Mouse (Mus musculus) heart, embryonic 15.5 days (tissue): ENCODE measurements around the gene Git2. TPM values are rescaled to one million over a fixed set of nuclear protein-coding genes. Genes with fewer than 3 reads are reported as not detected.

Source experiments
- ATAC-seq: fragments of 200-750 bp; cut with Nextera tagmentation; replicated peaks from 2 replicates; pipeline ENCODE4 v1.8.0; 2017; ENCODE audit warnings: low read depth, moderate TSS enrichment; ENCODE audit not compliant: insufficient number of reproducible peaks, insufficient read depth, low FRiP score
- H3K27ac ChIP-seq: fragments of 300-500 bp; sonication (generic); 2 replicates; pipeline ENCODE4 v1.5.1; 2015; ENCODE audit warnings: mild to moderate bottlenecking, inconsistent platforms
- H3K27me3 ChIP-seq: fragments of 300-500 bp; sonication (generic); 2 replicates; pipeline ENCODE4 v1.6.1; 2015; ENCODE audit warnings: inconsistent platforms
- H3K36me3 ChIP-seq: fragments of 300-500 bp; sonication (generic); 2 replicates; pipeline ENCODE4 v1.6.1; 2015; ENCODE audit warnings: mild to moderate bottlenecking, inconsistent platforms
- H3K4me1 ChIP-seq: fragments of 300-500 bp; sonication (generic); replicated peaks from 2 replicates; pipeline ENCODE4 v1.6.1; 2015; ENCODE audit warnings: inconsistent platforms
- H3K4me2 ChIP-seq: fragments of 300-500 bp; sonication (generic); 2 replicates; pipeline ENCODE4 v1.6.1; 2015; ENCODE audit warnings: inconsistent platforms, mild to moderate bottlenecking, moderate library complexity
- H3K4me3 ChIP-seq: fragments of 300-500 bp; sonication (generic); 2 replicates; pipeline ENCODE4 v1.5.1; 2015; ENCODE audit warnings: mild to moderate bottlenecking, inconsistent platforms
- H3K9ac ChIP-seq: fragments of 300-500 bp; sonication (generic); 2 replicates; pipeline ENCODE4 v1.6.1; 2015; ENCODE audit warnings: mild to moderate bottlenecking, inconsistent platforms
- H3K9me3 ChIP-seq: fragments of 300-500 bp; sonication (generic); replicated peaks from 2 replicates; pipeline ENCODE4 v1.6.1; 2016; ENCODE audit warnings: inconsistent platforms
- WGBS: fragments of 180-500 bp; shearing (Covaris S2); methylation state at CpG from one replicate; pipeline ENCODE4 v1.1.7; 2015; ENCODE audit warnings: mixed read lengths; 5-methylcytosine and 5-hydroxymethylcytosine counted together
- polyA plus RNA-seq: library from polyadenylated mRNA; unstranded; fragments of >200 nt; fragmentation: Nextera tagmentation; extraction: Ambion mirVana; gene quantifications from 2 replicates; pipeline ENCODE4 v1.2.1, GENCODE M21; 2015

Git2 gene
- polyA plus RNA-seq, 1 experiment from 2014 or later = 31.0 TPM

DNA sequence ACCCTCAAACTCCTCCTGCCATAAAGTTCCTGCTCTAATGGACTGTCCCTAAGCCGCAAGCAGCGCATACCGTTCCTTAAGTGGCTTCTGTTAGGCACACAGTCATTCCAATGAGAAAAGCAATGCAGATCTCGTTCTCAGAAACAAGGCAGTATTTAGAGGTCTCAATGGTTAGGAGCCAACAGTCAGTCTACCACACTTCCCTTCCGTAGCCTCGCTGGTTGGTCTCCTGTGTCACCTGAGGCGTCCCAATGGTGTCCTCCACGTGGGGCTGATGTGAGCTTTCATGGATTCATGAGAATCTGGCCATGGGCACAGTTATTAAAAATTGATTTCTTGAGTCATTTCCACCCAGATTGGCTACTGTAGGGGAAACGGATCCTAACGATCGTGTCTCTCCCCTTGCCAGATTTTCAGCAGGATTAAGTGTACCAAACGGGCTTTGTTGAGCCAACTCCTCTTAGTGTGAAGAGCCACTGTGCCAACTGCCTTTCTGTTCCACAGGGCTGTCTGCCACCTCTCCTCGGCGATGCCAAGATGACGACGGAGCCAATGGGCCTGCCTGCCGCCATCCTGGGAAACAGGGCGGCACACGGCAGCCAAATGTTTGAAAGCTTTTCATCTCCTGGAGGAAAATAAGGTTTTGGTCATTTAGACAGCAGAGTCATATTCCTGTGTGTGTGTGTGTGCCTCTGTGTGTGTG lies 77.1 kb downstream of the Git2 start:
- Histone ChIP-seq H3K4me3 (no peak overlapping the region), H3K9ac (no peak overlapping the region), H3K4me1 (no peaks in the 10 kb centered on the region), H3K36me3 (no peaks in the 10 kb centered on the region), H3K27ac (no peak overlapping the region), H3K4me2 (no peak overlapping the region), H3K9me3 (no peaks in the 10 kb centered on the region), H3K27me3 (peaks cover 16% of the 10 kb centered on the region)
- ATAC-seq = no peak
- WGBS = 82% methylated on average over 19 of the region's 19 CpGs

GRCm38 (mm10) chr5:114696939-114697338 lies 78.4 kb downstream of the Git2 start:
- Histone ChIP-seq H3K4me3 (no peak overlapping the region), H3K9ac (no peak overlapping the region), H3K9me3 (no peaks in the 10 kb centered on the region), H3K36me3 (no peaks in the 10 kb centered on the region), H3K4me2 (no peak overlapping the region), H3K4me1 (no peaks in the 10 kb centered on the region), H3K27ac (no peak overlapping the region), H3K27me3 (peaks cover 16% of the 10 kb centered on the region)
- WGBS = 74% methylated on average over 17 of the region's 17 CpGs
- no peak for ATAC-seq

DNA sequence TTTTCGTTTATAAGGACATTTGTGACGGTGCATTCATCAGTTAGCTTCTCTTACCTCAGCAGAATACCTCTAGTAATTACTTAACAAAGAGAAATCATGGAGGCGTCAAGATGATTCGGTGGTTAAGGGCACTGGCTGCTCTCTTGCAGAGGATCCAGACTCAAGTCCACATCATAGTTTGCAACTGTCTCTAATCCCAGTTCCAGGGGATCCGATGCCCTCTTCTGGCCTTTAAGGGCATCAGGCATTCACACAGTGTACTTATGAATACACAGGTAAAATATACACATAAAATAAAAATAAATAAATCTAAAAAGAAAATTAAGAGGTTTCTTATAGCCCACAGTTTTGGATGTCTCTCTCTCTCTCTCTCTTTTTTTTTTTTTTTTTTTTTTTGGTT lies 79.5 kb downstream of the Git2 start:
- Histone ChIP-seq H3K4me3 (no peak overlapping the region), H3K4me1 (peaks cover 4% of the 10 kb centered on the region), H3K4me2 (no peak overlapping the region), H3K27ac (no peak overlapping the region), H3K9ac (no peak overlapping the region), H3K27me3 (peaks cover 16% of the 10 kb centered on the region), H3K36me3 (no peaks in the 10 kb centered on the region), H3K9me3 (no peaks in the 10 kb centered on the region)
- WGBS = 70% methylated on average over 5 of the region's 5 CpGs
- no peak for ATAC-seq

GRCm38 (mm10) chr5:114690633-114691567 lies 84.4 kb downstream of the Git2 start, which contains the start of gene Gltp:
Gene Gltp (minus strand): TSS chr5:114690984.
- H3K4me1 ChIP-seq = peaks cover 21% of the 10 kb centered on the region
- peak within 1 kb of the TSS; percentile 95 for H3K4me2 ChIP-seq
- 4% methylated on average over 71 of the region's 75 CpGs for WGBS
- H3K9me3 ChIP-seq = no peaks in the 10 kb centered on the region
- H3K27me3 ChIP-seq = peaks cover 16% of the 10 kb centered on the region
- no peaks in the 10 kb centered on the region for H3K36me3 ChIP-seq
- H3K27ac ChIP-seq = peak within 1 kb of the TSS; percentile 51; the same call in 1 of the 2 replicates
- peak; percentile 95 for ATAC-seq
- peak within 1 kb of the TSS; percentile 83 for H3K4me3 ChIP-seq
- H3K9ac ChIP-seq = peak within 1 kb of the TSS; percentile 83

DNA sequence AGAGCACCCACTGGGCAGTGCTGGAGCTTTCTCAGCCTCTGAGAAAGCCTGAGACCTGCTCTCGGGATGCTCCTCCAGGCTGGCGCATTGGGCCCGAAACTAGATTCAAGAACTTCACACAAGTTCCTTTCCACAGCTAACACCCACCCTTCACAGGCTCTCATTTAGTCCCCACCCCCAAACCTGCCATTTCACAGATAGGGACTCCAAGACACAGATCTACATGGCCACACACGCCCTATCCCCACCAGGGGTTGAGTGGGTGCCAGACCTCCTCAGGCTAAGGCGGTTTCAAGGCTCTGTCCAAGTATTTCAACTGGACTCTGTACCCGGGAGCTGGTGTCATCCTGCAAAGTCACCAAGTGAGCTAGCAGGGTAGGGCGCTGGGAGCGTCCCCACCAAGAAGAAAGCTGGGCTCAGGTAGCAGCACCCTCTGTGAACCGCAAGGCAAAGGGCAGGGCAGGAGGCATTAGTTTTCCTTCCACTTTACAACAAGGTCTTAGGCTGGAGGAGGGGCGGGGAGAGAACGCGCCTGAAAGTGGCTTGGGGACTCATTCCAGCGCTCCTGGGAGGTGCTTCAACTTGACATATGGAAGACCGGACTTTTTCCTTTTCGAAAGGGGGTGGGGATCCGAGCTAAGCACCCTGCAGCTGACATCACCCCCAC lies 85.5 kb downstream of the Git2 start:
- peak overlapping the region; percentile 83 for H3K4me3 ChIP-seq
- peaks cover 21% of the 10 kb centered on the region for H3K4me1 ChIP-seq
- H3K36me3 ChIP-seq = no peaks in the 10 kb centered on the region
- peak overlapping the region; percentile 95 for H3K4me2 ChIP-seq
- 21% methylated on average over 16 of the region's 16 CpGs for WGBS
- peak overlapping the region; percentile 83 for H3K9ac ChIP-seq
- peaks cover 11% of the 10 kb centered on the region for H3K27me3 ChIP-seq
- no peak for ATAC-seq
- H3K9me3 ChIP-seq = no peaks in the 10 kb centered on the region
- no peak overlapping the region for H3K27ac ChIP-seq

- Histone ChIP-seq H3K27me3 (peaks cover 3% of the 10 kb centered on the region), H3K4me1 (peaks cover 24% of the 10 kb centered on the region), H3K9me3 (no peaks in the 10 kb centered on the region), H3K4me3 (no peak overlapping the region), H3K4me2 (no peak overlapping the region), H3K27ac (no peak overlapping the region), H3K9ac (no peak overlapping the region), H3K36me3 (no peaks in the 10 kb centered on the region)
- 83% methylated on average over 13 of the region's 13 CpGs for WGBS
- ATAC-seq = no peak
These were observed 86.6 kb downstream of the Git2 start for GRCm38 (mm10) chr5:114688703-114689102.

DNA sequence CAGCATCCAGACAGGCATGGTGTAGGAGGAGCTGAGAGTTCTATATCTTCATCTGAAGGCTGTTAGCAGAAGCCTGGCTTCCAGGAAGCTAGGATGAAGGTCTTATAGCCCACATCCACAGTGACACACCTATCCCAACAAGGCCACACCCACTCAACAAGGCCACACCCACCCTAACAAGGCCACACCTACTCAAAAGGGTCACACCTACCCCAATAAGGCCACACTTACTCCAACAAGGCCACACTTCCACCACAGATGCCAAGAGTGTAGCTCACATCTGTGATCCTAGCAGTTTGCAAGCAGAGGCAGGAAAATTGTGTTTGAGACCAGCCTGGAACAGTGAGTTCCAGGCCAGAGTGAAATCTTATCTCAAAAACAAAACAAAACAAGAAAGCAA lies 87.4 kb downstream of the Git2 start:
- H3K36me3 ChIP-seq = no peaks in the 10 kb centered on the region
- H3K9ac ChIP-seq = no peak overlapping the region
- no peak overlapping the region for H3K4me2 ChIP-seq
- peaks cover 24% of the 10 kb centered on the region for H3K4me1 ChIP-seq
- no peak overlapping the region for H3K27ac ChIP-seq
- H3K27me3 ChIP-seq = no peaks in the 10 kb centered on the region
- no peak for ATAC-seq
- no peaks in the 10 kb centered on the region for H3K9me3 ChIP-seq
- no peak overlapping the region for H3K4me3 ChIP-seq

- 66% methylated on average over 7 of the region's 7 CpGs for WGBS
- Histone ChIP-seq H3K4me3 (no peak overlapping the region), H3K4me2 (no peak overlapping the region), H3K4me1 (peaks cover 26% of the 10 kb centered on the region), H3K9ac (no peak overlapping the region), H3K36me3 (no peaks in the 10 kb centered on the region), H3K9me3 (no peaks in the 10 kb centered on the region), H3K27ac (no peak overlapping the region), H3K27me3 (no peaks in the 10 kb centered on the region)
- ATAC-seq = no peak
These were observed 88.5 kb downstream of the Git2 start for GRCm38 (mm10) chr5:114686726-114687210.

DNA sequence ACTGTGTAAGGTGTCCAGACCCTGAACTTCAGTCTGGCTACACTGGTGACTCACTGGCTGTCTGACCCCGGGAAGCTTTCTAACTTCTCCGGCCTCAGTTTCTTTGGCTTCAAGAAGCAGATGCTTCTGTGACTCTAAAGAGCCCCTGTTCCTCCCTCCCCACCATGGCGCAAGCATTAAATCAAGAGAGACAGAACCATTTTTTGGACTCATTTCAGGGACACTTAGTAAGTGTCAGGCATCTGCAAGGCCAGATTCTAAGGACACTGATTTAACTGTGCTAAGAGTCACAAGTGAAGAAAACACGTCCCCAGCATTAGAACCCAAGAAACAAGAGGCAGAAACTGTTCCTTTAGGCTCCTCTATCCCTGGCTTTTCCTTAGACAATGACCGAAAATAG lies 89.3 kb downstream of the Git2 start:
- no peak overlapping the region for H3K27ac ChIP-seq
- no peak for ATAC-seq
- WGBS = 87% methylated on average over 5 of the region's 5 CpGs
- H3K9me3 ChIP-seq = no peaks in the 10 kb centered on the region
- no peak overlapping the region for H3K4me2 ChIP-seq
- peaks cover 29% of the 10 kb centered on the region for H3K4me1 ChIP-seq
- no peak overlapping the region for H3K4me3 ChIP-seq
- no peaks in the 10 kb centered on the region for H3K36me3 ChIP-seq
- no peak overlapping the region for H3K9ac ChIP-seq
- no peaks in the 10 kb centered on the region for H3K27me3 ChIP-seq

DNA sequence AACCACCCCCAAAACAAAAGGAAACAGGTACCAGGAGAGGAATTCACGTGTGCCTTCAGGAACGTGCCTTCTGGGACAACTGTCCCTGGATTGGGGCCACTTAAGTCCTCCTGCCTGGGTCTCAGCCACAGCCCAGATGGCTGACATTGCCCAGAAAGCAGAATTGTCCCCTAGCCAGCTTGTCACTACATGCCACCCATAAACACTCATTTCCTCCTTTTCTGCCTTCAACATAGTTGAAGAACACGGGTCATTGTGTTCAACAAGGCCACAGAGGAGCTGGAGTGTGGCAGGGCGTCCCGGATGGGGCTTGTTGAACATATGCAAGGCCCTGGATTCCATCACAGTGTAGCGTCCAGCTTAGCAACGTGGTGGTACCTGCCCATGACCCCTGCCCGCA lies 93.6 kb downstream of the Git2 start:
- 60% methylated on average over 8 of the region's 8 CpGs for WGBS
- ATAC-seq = no peak
- no peak overlapping the region for H3K9ac ChIP-seq
- H3K27me3 ChIP-seq = no peaks in the 10 kb centered on the region
- peaks cover 24% of the 10 kb centered on the region for H3K4me1 ChIP-seq
- H3K9me3 ChIP-seq = no peaks in the 10 kb centered on the region
- H3K4me3 ChIP-seq = no peak overlapping the region
- no peak overlapping the region for H3K4me2 ChIP-seq
- H3K36me3 ChIP-seq = peaks cover 7% of the 10 kb centered on the region; the same call in 1 of the 2 replicates
- peak overlapping the region; percentile 61; the same call in 1 of the 2 replicates for H3K27ac ChIP-seq

GRCm38 (mm10) chr5:114680676-114681285 lies 94.5 kb downstream of the Git2 start:
- Histone ChIP-seq H3K9me3 (no peaks in the 10 kb centered on the region), H3K4me3 (no peak overlapping the region), H3K27me3 (no peaks in the 10 kb centered on the region), H3K27ac (peak overlapping the region; percentile 61), H3K4me1 (peaks cover 24% of the 10 kb centered on the region), H3K36me3 (peaks cover 9% of the 10 kb centered on the region; the same call in 1 of the 2 replicates), H3K9ac (no peak overlapping the region), H3K4me2 (no peak overlapping the region)
- no peak for ATAC-seq
- WGBS = 52% methylated on average over 19 of the region's 19 CpGs
